Mouse (Mus musculus) olfactory bulb, adult 2 months (tissue): Measurements from ENCODE around the gene Tnnt3. TPM values are rescaled to one million over a fixed set of nuclear protein-coding genes. Genes with fewer than 3 reads are reported as not detected.

ENCODE experiments used
- H3K27ac ChIP-seq: fragments of 200-500 bp; 2 replicates; pipeline ENCODE4 v1.5.1; 2012; ENCODE audit warnings: low read depth, low read length; ENCODE audit not compliant: insufficient read depth
- H3K4me1 ChIP-seq: fragments of 200-500 bp; 2 replicates; pipeline ENCODE4 v1.6.1; 2012; ENCODE audit warnings: low read length; ENCODE audit not compliant: control insufficient read depth, insufficient read depth
- H3K4me3 ChIP-seq: fragments of 200-500 bp; 2 replicates; pipeline ENCODE4 v1.5.1; 2012; ENCODE audit warnings: mild to moderate bottlenecking, low read depth, low read length, moderate library complexity; ENCODE audit not compliant: insufficient read depth
- CTCF ChIP-seq: fragments of 200-500 bp; IDR thresholded peaks from 2 replicates; pipeline ENCODE4 v1.5.1; 2012; ENCODE audit warnings: low read depth, mild to moderate bottlenecking, low read length, moderate library complexity; ENCODE audit not compliant: insufficient read depth
- POLR2A ChIP-seq: fragments of 200-500 bp; IDR thresholded peaks from 2 replicates; pipeline ENCODE4 v1.6.1; 2012; ENCODE audit warnings: mild to moderate bottlenecking, low read depth, low read length, moderate library complexity; ENCODE audit not compliant: insufficient read depth
- WGBS: fragments of 180-500 bp; shearing (Covaris S2); methylation state at CpG from one replicate; pipeline ENCODE4 v1.1.7; 2018; 5-methylcytosine and 5-hydroxymethylcytosine counted together
- polyA plus RNA-seq: library from polyadenylated mRNA; stranded (reverse); fragments of >200 nt; gene quantifications from 2 replicates; pipeline ENCODE4 v1.2.4, GENCODE M21; 2012; ENCODE audit warnings: low replicate concordance; ENCODE audit not compliant: missing spikeins, insufficient read depth, insufficient read length

Gene Tnnt3
- polyA plus RNA-seq, 1 experiment: not detected

- Histone ChIP-seq H3K4me1 (no peaks in the 10 kb centered on the region), H3K4me3 (no peak overlapping the region), H3K27ac (no peak overlapping the region)
- TF ChIP-seq CTCF (no peak), POLR2A (no peak)
- WGBS: 83% methylated on average over 8 of the region's 8 CpGs
Observed at GRCm38 (mm10) chr7:142539828-142540227, 41.2 kb downstream of the Tnnt3 start.

- TF ChIP-seq POLR2A (no peak), CTCF (no peak)
- WGBS: 54% methylated on average over 11 of the region's 11 CpGs
Observed at GRCm38 (mm10) chr7:142542771-142543303, 44.2 kb downstream of the Tnnt3 start.

GRCm38 (mm10) chr7:142545967-142546366 lies 47.3 kb downstream of the Tnnt3 start:
- TF ChIP-seq POLR2A (no peak), CTCF (no peak)
- H3K4me3 ChIP-seq: no peak overlapping the region
- no peaks in the 10 kb centered on the region for H3K4me1 ChIP-seq
- H3K27ac ChIP-seq: no peak overlapping the region
- 83% methylated on average over 7 of the region's 7 CpGs for WGBS

More at GRCm38 (mm10) chr7:142542771-142543303, 44.2 kb downstream of the Tnnt3 start:
- no peak overlapping the region for H3K4me3 ChIP-seq
- H3K27ac ChIP-seq: no peak overlapping the region
- no peaks in the 10 kb centered on the region for H3K4me1 ChIP-seq

GRCm38 (mm10) chr7:142547874-142548273 lies 49.2 kb downstream of the Tnnt3 start:
- WGBS: 80% methylated on average over 2 of the region's 2 CpGs

GRCm38 (mm10) chr7:142548706-142549105 lies 50.1 kb downstream of the Tnnt3 start:
- Histone ChIP-seq H3K4me1 (no peaks in the 10 kb centered on the region), H3K4me3 (no peak overlapping the region), H3K27ac (no peak overlapping the region)
- TF ChIP-seq CTCF (no peak), POLR2A (no peak)
- WGBS: 63% methylated on average over 6 of the region's 6 CpGs

More at GRCm38 (mm10) chr7:142547874-142548273, 49.2 kb downstream of the Tnnt3 start:
- no peak overlapping the region for H3K27ac ChIP-seq
- no peak overlapping the region for H3K4me3 ChIP-seq
- TF ChIP-seq CTCF (no peak), POLR2A (no peak)
- no peaks in the 10 kb centered on the region for H3K4me1 ChIP-seq

- TF ChIP-seq CTCF: no peak
- TF ChIP-seq POLR2A: no peak
- whole genome bisulfite sequencing: 86% methylated on average over 10 of the region's 10 CpGs
- Histone ChIP-seq H3K4me3 (no peak overlapping the region), H3K4me1 (peaks cover 7% of the 10 kb centered on the region), H3K27ac (no peak overlapping the region)
Observed at GRCm38 (mm10) chr7:142549941-142550763, 51.5 kb downstream of the Tnnt3 start.

- Histone ChIP-seq H3K4me1 (peaks cover 7% of the 10 kb centered on the region), H3K4me3 (no peak overlapping the region), H3K27ac (no peak overlapping the region)
- WGBS: 89% methylated on average over 14 of the region's 14 CpGs
- no peak for TF ChIP-seq POLR2A
- no peak for TF ChIP-seq CTCF
Observed at GRCm38 (mm10) chr7:142550935-142551373, 52.3 kb downstream of the Tnnt3 start.

- WGBS: 99% methylated on average over 5 of the region's 5 CpGs
- H3K27ac ChIP-seq: no peak overlapping the region
- TF ChIP-seq CTCF: no peak
- no peak for TF ChIP-seq POLR2A
- no peak overlapping the region for H3K4me3 ChIP-seq
- peaks cover 7% of the 10 kb centered on the region for H3K4me1 ChIP-seq
Observed at GRCm38 (mm10) chr7:142551691-142552090, 53.1 kb downstream of the Tnnt3 start.
